Mouse (Mus musculus) heart, adult 2 months (tissue): ENCODE measurements at regions not wholly inside any gene's neighbourhood (a gene's known extent, or its start where the extent isn't known, plus 50 kb on each side); places are given as distances from the start of the nearest gene placed in this dataset.

Source experiments
- CTCF ChIP-seq: fragments of 200-600 bp; IDR thresholded peaks from 2 replicates; pipeline ENCODE4 v1.8.1; 2022; ENCODE audit warnings: antibody characterized with exemption, mild to moderate bottlenecking, moderate library complexity
- EP300 ChIP-seq: fragments of 200-500 bp; IDR thresholded peaks from 2 replicates; pipeline ENCODE4 v1.6.1; 2011; ENCODE audit warnings: low read depth, low read length, control low read depth; ENCODE audit not compliant: insufficient read depth
- POLR2A ChIP-seq: fragments of 200-500 bp; IDR thresholded peaks from 2 replicates; pipeline ENCODE4 v1.6.1; 2011; ENCODE audit warnings: mild to moderate bottlenecking, low read depth, low read length, control low read depth; ENCODE audit not compliant: insufficient read depth

- TF ChIP-seq CTCF = no peak
- TF ChIP-seq EP300 = no peak
- TF ChIP-seq POLR2A = no peak
Measured at GRCm38 (mm10) chr5:29901716-29902115, 111.2 kb upstream of the Il6 start.
